Mouse (Mus musculus) bone marrow macrophage, adult 2 months (primary cell): ENCODE measurements at regions not wholly inside any gene's neighbourhood (a gene's known extent, or its start where the extent isn't known, plus 50 kb on each side); places are given as distances from the start of the nearest gene placed in this dataset.

Experiments
- CTCF ChIP-seq: IDR thresholded peaks from 2 replicates; pipeline ENCODE4 v1.5.1; 2012; ENCODE audit warnings: low read depth, mild to moderate bottlenecking, low read length, moderate library complexity
- POLR2A ChIP-seq: IDR thresholded peaks from 2 replicates; pipeline ENCODE4 v1.6.1; 2012; ENCODE audit warnings: mild to moderate bottlenecking, low read depth, low read length, borderline replicate concordance

DNA sequence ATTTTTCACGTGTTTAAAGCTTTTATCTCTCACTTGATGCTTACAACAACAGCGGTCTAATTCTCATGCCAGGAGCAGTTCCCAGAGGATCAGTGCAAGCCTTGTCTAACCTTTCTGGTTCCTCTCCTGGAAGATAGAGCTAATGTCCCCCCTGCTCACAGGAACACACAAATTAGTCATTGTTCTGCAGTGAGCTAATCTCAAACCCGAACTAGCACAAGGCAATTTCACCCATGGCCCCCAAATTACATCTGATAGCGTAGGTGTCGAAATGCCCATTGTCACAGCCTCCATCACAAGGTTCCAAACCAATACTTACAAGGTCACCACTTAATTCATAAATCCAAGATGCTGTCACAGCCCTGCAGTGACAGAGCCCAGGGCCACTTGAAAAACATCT lies 140.4 kb upstream of the Stx16 start:
- no peak for TF ChIP-seq POLR2A
- TF ChIP-seq CTCF: no peak
